Mouse (Mus musculus): Measurements from ENCODE around the gene Fhit. TPM values are rescaled to one million over a fixed set of nuclear protein-coding genes. Genes with fewer than 3 reads are reported as not detected.
A peak's percentile ranks its signal among the peaks of the same experiment; 100 is the strongest.

Gene Fhit
- polyA plus RNA-seq, 1 experiment from 2014 or later: 5.9 TPM

DNA sequence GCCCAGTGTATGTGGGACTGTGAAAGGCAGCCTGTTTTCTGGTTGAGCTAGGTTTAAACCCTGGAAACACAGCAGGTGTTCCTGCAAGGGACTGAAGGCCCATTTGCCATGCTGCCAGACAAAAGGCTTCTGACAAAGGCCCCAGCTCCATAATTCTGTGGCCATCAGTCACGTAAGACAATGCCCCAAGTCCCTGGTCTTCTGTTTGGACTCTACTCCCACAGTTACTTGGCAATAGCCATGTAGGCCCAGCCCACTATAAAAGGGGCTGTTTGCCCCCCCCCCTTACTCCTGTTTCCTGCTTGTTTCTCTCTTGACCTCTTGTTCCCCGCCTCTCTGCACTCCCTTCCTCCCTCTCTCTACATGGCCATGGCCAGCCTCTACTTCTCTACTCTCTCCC is 502.5 kb downstream of the Fhit start:
- Histone ChIP-seq H3K4me1 (no peaks in the 10 kb centered on the region), H3K36me3 (no peaks in the 10 kb centered on the region), H3K27me3 (no peaks in the 10 kb centered on the region), H3K9ac (no peak overlapping the region), H3K4me3 (no peak overlapping the region), H3K27ac (no peak overlapping the region), H3K4me2 (replicated peaks) (no peak overlapping the region), H3K9me3 (no peaks in the 10 kb centered on the region)
- 84% methylated on average over 2 of the region's 2 CpGs for WGBS
- ATAC-seq (ENCODE audit: insufficient number of reproducible peaks, insufficient read depth, low FRiP score, low TSS enrichment): no peak

DNA sequence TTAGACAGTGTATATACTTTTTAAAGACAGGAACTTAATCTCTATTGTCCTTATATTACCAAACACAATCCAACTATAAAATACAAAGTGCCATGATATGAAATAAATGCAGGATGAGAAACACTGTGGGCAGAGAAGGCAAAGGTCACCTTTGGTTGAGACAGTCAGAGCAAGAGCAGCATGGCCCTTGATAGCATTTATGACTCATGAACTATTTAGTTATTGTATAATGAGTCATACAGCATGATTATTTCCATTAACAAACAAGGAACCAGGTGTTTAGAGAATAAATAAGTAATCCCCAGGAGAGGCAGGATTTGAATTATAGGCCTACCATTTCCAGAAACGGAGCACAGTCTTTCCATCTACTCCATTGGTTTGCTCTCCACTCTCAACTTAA is 503.6 kb downstream of the Fhit start:
- Histone ChIP-seq H3K4me2 (replicated peaks) (no peak overlapping the region), H3K9me3 (no peaks in the 10 kb centered on the region), H3K9ac (no peak overlapping the region), H3K36me3 (no peaks in the 10 kb centered on the region), H3K4me1 (no peaks in the 10 kb centered on the region), H3K27ac (no peak overlapping the region), H3K27me3 (no peaks in the 10 kb centered on the region), H3K4me3 (no peak overlapping the region)
- no peak for ATAC-seq (ENCODE audit: insufficient number of reproducible peaks, insufficient read depth, low FRiP score, low TSS enrichment)
- WGBS: 84% methylated on average over 1 of the region's 1 CpGs

DNA sequence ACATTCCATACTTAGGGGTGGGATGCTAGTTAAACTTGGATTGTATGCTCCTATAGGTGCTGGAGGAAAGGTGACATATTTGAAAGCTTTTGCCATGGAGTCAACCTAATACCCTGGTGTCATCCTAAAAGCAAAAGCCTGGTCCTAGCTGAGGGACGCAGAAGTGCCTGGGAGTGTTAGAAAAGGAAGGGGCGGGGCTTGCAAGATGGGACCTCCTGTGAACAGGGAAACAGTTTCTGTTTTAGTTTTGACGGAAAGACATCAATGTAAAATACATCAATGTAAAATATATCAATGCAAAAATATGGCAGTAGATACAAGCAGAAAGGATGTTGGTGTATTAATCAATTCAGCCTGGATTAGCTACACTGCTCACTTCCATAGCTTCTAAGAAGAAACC is 504.5 kb downstream of the Fhit start:
- Histone ChIP-seq H3K9ac (no peak overlapping the region), H3K9me3 (no peaks in the 10 kb centered on the region), H3K27ac (no peak overlapping the region), H3K27me3 (no peaks in the 10 kb centered on the region), H3K4me1 (no peaks in the 10 kb centered on the region), H3K4me3 (no peak overlapping the region), H3K36me3 (no peaks in the 10 kb centered on the region), H3K4me2 (replicated peaks) (no peak overlapping the region)
- no peak for ATAC-seq (ENCODE audit: insufficient number of reproducible peaks, insufficient read depth, low FRiP score, low TSS enrichment)
- WGBS: 86% methylated on average over 3 of the region's 3 CpGs

DNA sequence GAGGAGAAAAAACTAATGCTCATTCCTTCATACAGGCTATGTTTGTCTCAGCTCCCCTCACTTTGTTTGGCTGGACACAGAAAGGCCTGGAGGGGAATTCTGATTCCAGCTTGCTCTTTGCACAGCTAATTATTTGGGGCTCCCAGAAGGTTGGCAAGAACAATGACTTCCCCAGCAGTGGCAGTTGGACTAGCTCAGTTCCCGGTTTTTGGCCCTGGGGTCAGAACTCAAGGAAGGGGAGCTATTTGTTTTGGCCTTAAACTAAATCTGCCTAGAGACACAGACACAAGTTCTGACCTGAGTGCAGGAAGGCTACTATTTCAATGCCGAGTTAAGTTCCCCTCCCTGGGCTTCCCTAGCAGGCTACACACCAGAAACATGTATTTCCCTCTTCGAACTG is 506.0 kb downstream of the Fhit start:
- Histone ChIP-seq H3K36me3 (no peaks in the 10 kb centered on the region), H3K4me2 (replicated peaks) (no peak overlapping the region), H3K27me3 (no peaks in the 10 kb centered on the region), H3K9ac (no peak overlapping the region), H3K27ac (no peak overlapping the region), H3K4me1 (no peaks in the 10 kb centered on the region), H3K4me3 (no peak overlapping the region), H3K9me3 (no peaks in the 10 kb centered on the region)
- ATAC-seq (ENCODE audit: insufficient number of reproducible peaks, insufficient read depth, low FRiP score, low TSS enrichment): no peak
- WGBS: 24% methylated on average over 3 of the region's 3 CpGs

DNA sequence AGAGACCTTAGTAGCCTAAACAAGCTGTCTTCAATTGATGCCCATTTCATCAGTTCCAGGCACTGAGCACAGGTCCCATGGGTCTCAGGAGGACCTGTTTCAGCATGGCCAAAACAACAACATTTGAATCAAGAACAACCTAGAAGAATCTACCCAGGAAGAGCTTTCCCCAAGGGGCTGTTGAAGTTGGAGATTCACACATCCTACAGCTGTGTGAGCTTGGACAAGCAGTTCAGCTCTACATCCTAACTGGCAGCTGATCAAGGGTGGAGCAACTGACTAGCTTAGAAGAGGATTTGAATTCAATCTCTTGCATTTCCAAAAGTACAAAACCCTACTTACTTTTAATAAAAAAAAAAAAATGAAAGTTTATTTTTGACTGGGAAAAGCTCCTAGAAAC is 514.0 kb downstream of the Fhit start:
- Histone ChIP-seq H3K36me3 (no peaks in the 10 kb centered on the region), H3K4me3 (no peak overlapping the region), H3K27ac (no peak overlapping the region), H3K4me1 (no peaks in the 10 kb centered on the region), H3K27me3 (no peaks in the 10 kb centered on the region), H3K9ac (no peak overlapping the region), H3K9me3 (no peaks in the 10 kb centered on the region), H3K4me2 (replicated peaks) (no peak overlapping the region)
- no peak for ATAC-seq (ENCODE audit: insufficient number of reproducible peaks, insufficient read depth, low FRiP score, low TSS enrichment)

DNA sequence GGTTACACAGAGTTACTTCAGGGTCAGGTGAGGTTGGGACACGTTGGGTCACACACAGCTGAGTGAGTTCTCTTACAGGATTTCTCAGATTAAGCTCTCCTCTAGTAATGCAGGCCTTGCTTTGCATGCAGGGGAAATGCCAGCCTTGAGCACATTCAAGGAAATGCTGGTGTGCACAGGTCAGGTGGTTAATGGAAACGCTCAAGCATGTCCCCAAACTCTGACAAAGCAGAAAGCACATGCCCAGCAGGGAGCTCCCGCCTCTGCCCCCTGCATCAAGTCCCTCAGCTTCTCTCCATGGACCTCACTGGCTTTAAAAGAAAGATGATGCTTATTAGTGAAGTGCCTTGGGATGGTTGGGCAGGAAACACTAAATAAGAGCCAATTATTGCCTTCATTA is 530.1 kb downstream of the Fhit start:
- Histone ChIP-seq H3K4me2 (replicated peaks) (no peak overlapping the region), H3K9ac (no peak overlapping the region), H3K36me3 (no peaks in the 10 kb centered on the region), H3K4me3 (no peak overlapping the region), H3K27me3 (no peaks in the 10 kb centered on the region), H3K9me3 (no peaks in the 10 kb centered on the region), H3K27ac (0 out of 2 replicates have a peak overlapping the region, but pooled peaks have one; percentile 11), H3K4me1 (peaks cover 7% of the 10 kb centered on the region)
- 28% methylated on average over 3 of the region's 3 CpGs for WGBS
- no peak for ATAC-seq (ENCODE audit: insufficient number of reproducible peaks, insufficient read depth, low FRiP score, low TSS enrichment)

DNA sequence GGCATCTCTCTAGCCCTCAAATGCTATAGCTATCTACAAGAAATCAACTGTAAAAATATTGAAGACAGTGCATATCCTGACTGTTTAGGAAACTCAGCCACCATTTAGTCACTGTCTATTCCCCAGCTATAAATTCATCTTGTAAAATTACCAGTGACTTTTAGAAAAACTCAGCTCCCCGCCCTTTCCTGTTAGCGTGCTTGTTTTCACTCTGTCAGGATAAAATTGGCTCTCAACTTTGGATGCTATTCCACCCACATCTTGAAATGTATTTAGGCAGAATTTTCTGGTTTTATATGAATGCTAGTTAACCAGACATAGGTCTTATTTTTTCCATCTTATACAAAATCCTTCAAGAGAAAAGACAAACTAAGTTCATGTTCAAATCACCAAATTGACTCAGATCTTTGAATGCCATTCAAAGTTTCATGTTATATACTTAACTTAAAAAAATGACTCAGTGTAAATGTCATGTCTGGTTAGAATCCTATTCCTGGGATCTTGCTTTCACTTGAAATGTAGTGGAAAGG is 530.9 kb downstream of the Fhit start:
- Histone ChIP-seq H3K36me3 (no peaks in the 10 kb centered on the region), H3K4me1 (peaks cover 7% of the 10 kb centered on the region), H3K27me3 (no peaks in the 10 kb centered on the region), H3K4me3 (no peak overlapping the region), H3K9ac (no peak overlapping the region), H3K9me3 (no peaks in the 10 kb centered on the region), H3K27ac (no peak overlapping the region), H3K4me2 (replicated peaks) (no peak overlapping the region)
- ATAC-seq (ENCODE audit: insufficient number of reproducible peaks, insufficient read depth, low FRiP score, low TSS enrichment): no peak
- WGBS: 78% methylated on average over 2 of the region's 2 CpGs

DNA sequence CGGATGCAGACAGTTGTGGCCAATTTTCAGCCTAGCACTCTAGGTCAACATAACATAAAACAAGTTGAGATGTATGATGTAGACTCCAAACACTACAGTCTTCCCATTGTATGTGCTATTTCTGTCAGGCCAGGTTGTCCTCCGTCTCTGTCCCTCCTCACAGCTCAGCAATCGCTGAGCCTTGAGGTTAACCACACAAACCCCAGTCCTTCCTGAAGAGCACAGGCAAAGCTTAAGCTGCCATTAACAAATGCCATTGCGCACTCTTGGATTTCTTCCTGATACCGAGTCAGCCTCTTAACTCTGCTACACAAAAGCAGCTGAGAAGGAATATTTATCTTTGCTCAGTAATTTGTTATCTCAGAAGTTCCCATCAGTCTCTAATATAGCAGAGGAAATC is 568.4 kb downstream of the Fhit start:
- ATAC-seq (ENCODE audit: insufficient number of reproducible peaks, insufficient read depth, low FRiP score, low TSS enrichment): no peak
- no peak overlapping the region for H3K4me3 ChIP-seq

DNA sequence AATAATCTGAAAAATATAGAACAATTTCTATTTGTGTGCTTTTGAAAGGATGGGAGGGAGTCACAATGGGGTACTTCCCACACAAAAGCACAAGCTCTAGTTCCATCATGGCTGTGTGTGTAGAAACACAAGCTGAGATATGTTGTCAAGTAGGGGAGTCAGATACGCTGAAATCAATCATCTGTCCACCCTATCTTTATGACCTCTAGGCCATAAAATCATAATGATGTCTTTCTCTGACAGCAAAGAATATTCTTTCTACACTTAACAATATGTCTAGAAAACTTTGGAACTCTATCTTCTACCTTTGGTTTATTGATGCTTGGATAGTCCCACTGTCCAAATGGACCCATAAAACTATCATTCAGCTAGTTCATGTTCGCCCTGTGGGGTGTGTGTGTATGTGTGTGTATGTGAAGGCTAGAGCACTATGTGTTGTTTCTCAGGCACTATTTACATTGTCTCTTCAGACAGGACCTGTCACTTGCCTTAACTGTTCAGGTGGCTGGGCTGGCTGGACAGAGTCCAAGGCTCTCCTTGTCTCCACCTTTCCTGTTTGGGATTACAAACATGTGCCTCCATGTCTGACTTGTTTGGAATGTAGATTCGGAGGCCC is 592.8 kb downstream of the Fhit start:
- no peak overlapping the region for H3K9ac ChIP-seq
- H3K36me3 ChIP-seq: no peaks in the 10 kb centered on the region
- H3K4me1 ChIP-seq: no peaks in the 10 kb centered on the region
- no peak overlapping the region for H3K4me3 ChIP-seq
- H3K27me3 ChIP-seq: no peaks in the 10 kb centered on the region
- no peaks in the 10 kb centered on the region for H3K9me3 ChIP-seq
- H3K4me2 ChIP-seq (replicated peaks): no peak overlapping the region
- no peak for ATAC-seq (ENCODE audit: insufficient number of reproducible peaks, insufficient read depth, low FRiP score, low TSS enrichment)
- 85% methylated on average over 3 of the region's 3 CpGs for WGBS
- H3K27ac ChIP-seq: no peak overlapping the region

More for the DNA sequence above, 568.4 kb downstream of the Fhit start:
- H3K9me3 ChIP-seq: no peaks in the 10 kb centered on the region
- WGBS: 82% methylated on average over 5 of the region's 5 CpGs
- no peak overlapping the region for H3K9ac ChIP-seq
- no peaks in the 10 kb centered on the region for H3K36me3 ChIP-seq
- H3K27me3 ChIP-seq: no peaks in the 10 kb centered on the region
- no peaks in the 10 kb centered on the region for H3K4me1 ChIP-seq
- H3K27ac ChIP-seq: no peak overlapping the region
- no peak overlapping the region for H3K4me2 ChIP-seq (replicated peaks)

DNA sequence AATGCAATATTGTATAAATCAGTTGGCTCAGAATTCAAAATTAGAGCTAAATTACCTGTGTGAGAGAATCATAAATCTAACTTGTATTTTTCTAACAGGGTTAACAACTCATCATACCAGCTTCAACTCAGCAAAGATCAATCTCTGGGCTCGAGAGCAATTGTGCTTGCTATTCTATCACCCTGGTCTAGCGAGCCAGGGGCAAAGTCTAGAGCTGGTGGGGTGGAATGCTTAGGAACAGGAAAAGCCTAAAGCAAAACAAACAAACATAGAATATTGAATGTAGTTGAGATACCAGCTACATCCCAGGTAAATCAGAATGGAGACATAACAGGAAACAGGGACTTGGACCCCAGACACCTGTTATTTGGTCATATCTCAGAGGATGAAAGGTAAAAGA is 594.1 kb downstream of the Fhit start:
- no peak overlapping the region for H3K27ac ChIP-seq
- H3K4me2 ChIP-seq (replicated peaks): no peak overlapping the region
- no peaks in the 10 kb centered on the region for H3K27me3 ChIP-seq
- no peak for ATAC-seq (ENCODE audit: insufficient number of reproducible peaks, insufficient read depth, low FRiP score, low TSS enrichment)
- WGBS: 64% methylated on average over 2 of the region's 2 CpGs
- H3K36me3 ChIP-seq: no peaks in the 10 kb centered on the region
- H3K9me3 ChIP-seq: no peaks in the 10 kb centered on the region
- no peaks in the 10 kb centered on the region for H3K4me1 ChIP-seq
- H3K4me3 ChIP-seq: no peak overlapping the region
- H3K9ac ChIP-seq: no peak overlapping the region

DNA sequence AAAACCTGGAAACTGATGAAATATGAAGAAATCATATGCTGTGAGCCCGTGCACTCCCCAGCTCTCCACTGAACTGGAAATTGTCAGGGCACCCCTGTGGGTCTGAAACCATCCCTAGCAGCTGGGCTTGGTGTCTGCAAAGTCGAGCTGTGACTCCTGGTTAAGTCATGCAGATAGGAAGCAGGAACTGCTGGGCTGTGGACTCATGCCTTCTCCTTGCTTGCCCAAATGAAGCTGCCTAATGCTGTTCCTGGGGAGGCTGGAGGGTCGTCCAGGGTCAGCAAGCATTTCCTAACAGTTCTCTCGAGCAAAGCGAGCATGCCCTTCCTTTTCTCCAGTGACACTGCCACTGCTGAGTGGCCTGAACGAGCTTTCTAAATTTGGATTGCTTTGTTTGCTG is 607.1 kb downstream of the Fhit start:
- Histone ChIP-seq H3K27ac (no peak overlapping the region), H3K4me2 (replicated peaks) (no peak overlapping the region), H3K27me3 (no peaks in the 10 kb centered on the region), H3K36me3 (no peaks in the 10 kb centered on the region), H3K4me1 (no peaks in the 10 kb centered on the region), H3K9me3 (no peaks in the 10 kb centered on the region), H3K9ac (no peak overlapping the region), H3K4me3 (no peak overlapping the region)
- WGBS: 31% methylated on average over 6 of the region's 6 CpGs
- no peak for ATAC-seq (ENCODE audit: insufficient number of reproducible peaks, insufficient read depth, low FRiP score, low TSS enrichment)

DNA sequence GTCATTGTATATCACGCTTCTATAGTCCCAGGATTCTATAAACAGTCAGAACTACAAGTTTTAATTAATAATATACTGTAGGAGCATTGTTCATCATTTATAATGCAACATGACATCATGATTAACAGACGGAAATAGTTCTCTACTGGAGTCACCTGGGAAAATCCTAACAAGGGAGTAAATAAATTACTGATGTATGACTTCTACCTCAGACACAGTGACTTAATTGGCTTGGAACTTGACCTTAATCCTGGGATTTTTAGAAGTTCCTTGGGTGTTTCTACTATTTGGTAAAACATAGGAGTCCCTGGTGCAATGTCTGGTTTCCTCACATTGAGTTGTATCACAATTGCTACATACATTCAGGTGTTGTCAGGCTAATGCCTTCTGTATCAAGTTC is 613.2 kb downstream of the Fhit start:
- no peak overlapping the region for H3K9ac ChIP-seq
- ATAC-seq (ENCODE audit: insufficient number of reproducible peaks, insufficient read depth, low FRiP score, low TSS enrichment): no peak
- H3K27ac ChIP-seq: no peak overlapping the region
- no peaks in the 10 kb centered on the region for H3K4me1 ChIP-seq
- WGBS: 72% methylated on average over 2 of the region's 2 CpGs
- H3K27me3 ChIP-seq: no peaks in the 10 kb centered on the region
- H3K4me2 ChIP-seq (replicated peaks): no peak overlapping the region
- no peaks in the 10 kb centered on the region for H3K9me3 ChIP-seq
- H3K4me3 ChIP-seq: no peak overlapping the region
- no peaks in the 10 kb centered on the region for H3K36me3 ChIP-seq

DNA sequence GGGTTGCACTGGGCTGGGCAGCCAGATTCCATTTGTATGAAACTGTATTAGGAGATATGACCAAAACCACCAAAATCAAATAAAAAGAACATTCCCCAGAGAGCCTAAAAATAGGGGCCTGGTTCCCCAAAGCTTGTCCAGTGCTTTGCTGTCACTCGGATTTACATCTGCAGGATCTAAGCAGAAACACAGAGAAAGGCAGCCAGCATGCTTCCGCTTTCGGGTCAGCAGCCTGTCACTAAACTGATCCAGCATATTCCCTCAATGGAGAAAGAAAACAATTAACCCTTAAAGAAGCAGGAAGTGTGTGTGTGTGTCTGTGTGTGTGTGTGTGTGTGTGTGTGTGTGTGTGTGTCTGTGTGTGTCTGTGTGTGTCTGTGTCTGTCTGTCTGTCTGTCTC is 615.9 kb downstream of the Fhit start:
- Histone ChIP-seq H3K4me3 (no peak overlapping the region), H3K27ac (no peak overlapping the region), H3K4me2 (replicated peaks) (no peak overlapping the region), H3K27me3 (no peaks in the 10 kb centered on the region), H3K36me3 (no peaks in the 10 kb centered on the region), H3K9ac (no peak overlapping the region), H3K9me3 (no peaks in the 10 kb centered on the region), H3K4me1 (no peaks in the 10 kb centered on the region)
- 36% methylated on average over 3 of the region's 3 CpGs for WGBS
- ATAC-seq (ENCODE audit: insufficient number of reproducible peaks, insufficient read depth, low FRiP score, low TSS enrichment): no peak

Measured in embryonic facial prominence, embryonic 12.5 days (tissue).